Mouse (Mus musculus): ENCODE measurements around the gene Bmi1. TPM values are rescaled to one million over a fixed set of nuclear protein-coding genes. Genes with fewer than 3 reads are reported as not detected.

Gene Bmi1
- 31.3 and 34.3 TPM in 2 replicates for polyA plus RNA-seq (2014; fragmentation: Nextera tagmentation; extraction: Ambion mirVana)

DNA sequence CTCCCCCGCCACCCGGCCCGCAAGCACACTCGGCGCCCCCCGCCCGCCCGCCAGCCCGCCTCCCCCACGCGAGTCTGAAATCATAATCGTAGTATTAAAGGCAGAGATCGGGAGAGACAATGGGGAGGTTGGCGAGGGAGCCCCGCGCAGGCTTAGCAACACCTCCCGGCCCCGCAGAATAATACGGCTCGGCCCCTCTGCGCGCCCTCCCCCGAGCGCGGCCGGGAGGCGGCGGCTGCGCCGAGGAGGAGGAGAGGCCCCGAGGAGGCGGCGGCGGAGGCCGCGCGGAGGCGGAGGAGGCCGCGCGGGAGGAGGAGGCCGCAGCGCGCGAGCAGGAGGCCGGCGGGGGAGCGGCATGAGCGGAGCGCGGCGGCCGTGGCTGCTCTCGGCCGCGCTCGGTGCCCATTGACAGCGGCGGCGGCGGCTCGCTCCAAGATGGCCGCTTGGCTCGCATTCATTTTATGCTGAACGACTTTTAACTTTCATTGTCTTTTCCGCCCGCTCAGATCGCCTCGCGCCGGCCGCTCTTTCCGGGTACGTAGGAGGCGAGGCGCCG is at the start of gene Bmi1:
TSS of gene Bmi1 (plus strand) at position 83 of the 556 bp plus-strand sequence.
- peak; percentile 66 for DNase-seq (ENCODE audit: low spot score)

DNA sequence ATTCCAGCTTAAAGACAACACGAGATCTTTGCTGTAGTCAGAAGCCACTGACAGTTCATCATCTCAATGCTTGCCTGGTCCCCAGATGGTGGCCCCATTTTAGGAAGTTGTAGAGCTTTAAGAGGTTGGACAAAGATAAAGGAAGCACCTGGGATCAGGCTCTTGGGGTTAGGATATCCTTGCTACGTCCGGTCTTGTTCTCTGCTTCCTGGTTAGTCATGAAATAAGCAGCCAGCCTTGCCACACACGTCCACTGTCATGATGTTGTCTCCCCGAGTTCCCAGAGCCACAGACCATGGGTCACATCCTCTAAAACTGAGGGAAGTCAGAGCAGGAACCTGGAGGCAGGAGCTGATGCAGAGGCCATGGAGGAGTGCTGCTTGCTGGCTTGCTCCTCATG is 46.3 kb upstream of the Bmi1 start:
- Histone ChIP-seq H3K4me3 (replicated peaks; ENCODE audit: low read length) (no peak overlapping the region), H3K9me3 (ENCODE audit: control insufficient read depth, low read length) (no peaks in the 10 kb centered on the region), H3K4me1 (replicated peaks; ENCODE audit: control insufficient read depth, insufficient read depth, low read length) (no peaks in the 10 kb centered on the region), H3K4me2 (replicated peaks) (no peak overlapping the region), H3K27ac (no peak overlapping the region), H3K36me3 (replicated peaks; ENCODE audit: control insufficient read depth, insufficient read depth) (no peaks in the 10 kb centered on the region), H3K27me3 (ENCODE audit: control insufficient read depth, insufficient read depth, low read length) (no peaks in the 10 kb centered on the region), H3K9ac (no peak overlapping the region)
- ATAC-seq (ENCODE audit: low FRiP score) (no peak), DNase-seq (ENCODE audit: low spot score) (no peak)
- 80% methylated on average over 5 of the region's 5 CpGs for WGBS

More for the DNA sequence above, at the start of gene Bmi1:
- Histone ChIP-seq H3K9ac (peak within 1 kb of the TSS; percentile 97), H3K4me2 (replicated peaks) (peak within 1 kb of the TSS; percentile 90), H3K4me3 (replicated peaks; ENCODE audit: low read length) (peak within 1 kb of the TSS; percentile 88), H3K27ac (peak within 1 kb of the TSS; percentile 99), H3K4me1 (replicated peaks; ENCODE audit: control insufficient read depth, insufficient read depth, low read length) (peaks cover 34% of the 10 kb centered on the region), H3K36me3 (replicated peaks; ENCODE audit: control insufficient read depth, insufficient read depth) (0 out of 2 replicates have a peak, but pooled peaks cover under 1% of the 10 kb centered on the region), H3K27me3 (ENCODE audit: control insufficient read depth, insufficient read depth, low read length) (peaks cover 48% of the 10 kb centered on the region), H3K9me3 (ENCODE audit: control insufficient read depth, low read length) (no peaks in the 10 kb centered on the region)
- WGBS: under 1% methylated on average over 58 of the region's 77 CpGs
- peak; percentile 71 for ATAC-seq (ENCODE audit: low FRiP score)

DNA sequence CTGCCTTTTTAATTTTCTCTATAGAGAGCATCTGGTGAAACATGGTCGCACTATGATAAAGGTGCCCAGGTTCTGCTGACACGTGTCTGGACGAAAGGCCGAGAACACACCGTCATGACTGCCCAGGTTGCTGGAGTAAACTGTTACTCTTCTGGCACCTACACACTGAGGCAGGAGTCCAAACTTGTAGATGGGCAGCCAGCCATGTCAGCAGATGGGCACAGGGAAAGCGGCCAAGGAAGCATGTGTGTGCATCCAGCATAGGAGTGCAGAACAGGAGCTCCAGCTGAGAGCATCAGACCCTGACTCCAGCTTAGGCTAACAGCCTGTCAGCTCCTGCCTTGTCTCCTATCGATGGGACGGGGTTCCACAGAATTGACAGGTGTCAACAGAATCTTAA is 41.8 kb upstream of the Bmi1 start:
- Histone ChIP-seq H3K4me1 (replicated peaks; ENCODE audit: control insufficient read depth, insufficient read depth, low read length) (no peaks in the 10 kb centered on the region), H3K9me3 (ENCODE audit: control insufficient read depth, low read length) (no peaks in the 10 kb centered on the region), H3K27ac (no peak overlapping the region), H3K27me3 (ENCODE audit: control insufficient read depth, insufficient read depth, low read length) (no peaks in the 10 kb centered on the region), H3K4me2 (replicated peaks) (no peak overlapping the region), H3K4me3 (replicated peaks; ENCODE audit: low read length) (no peak overlapping the region), H3K9ac (no peak overlapping the region), H3K36me3 (replicated peaks; ENCODE audit: control insufficient read depth, insufficient read depth) (no peaks in the 10 kb centered on the region)
- WGBS: 72% methylated on average over 8 of the region's 8 CpGs
- ATAC-seq (ENCODE audit: low FRiP score): peak; percentile 74
- DNase-seq (ENCODE audit: low spot score): peak; percentile 76

DNA sequence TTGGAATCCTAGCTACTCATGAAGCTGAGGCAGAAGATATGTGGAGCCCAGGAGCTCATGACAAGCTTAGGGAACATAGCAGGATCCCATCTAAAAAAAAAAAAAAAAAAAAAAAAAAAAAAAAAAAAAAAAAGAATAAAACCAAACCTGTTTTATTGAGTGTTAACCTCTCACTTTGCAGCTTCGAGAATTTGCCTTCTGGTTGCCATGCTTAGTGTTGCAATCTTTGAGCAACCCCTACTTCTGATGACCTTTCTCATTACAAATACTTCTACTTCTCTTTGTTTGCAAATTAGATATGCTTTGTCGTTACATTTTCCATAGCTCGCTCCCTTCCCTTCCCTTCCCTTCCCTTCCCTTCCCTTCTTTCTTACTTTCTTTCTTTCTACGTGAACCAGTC is 28.3 kb upstream of the Bmi1 start:
- 80% methylated on average over 4 of the region's 4 CpGs for WGBS
- no peak overlapping the region for H3K27ac ChIP-seq
- H3K36me3 ChIP-seq (replicated peaks; ENCODE audit: control insufficient read depth, insufficient read depth): no peaks in the 10 kb centered on the region
- no peaks in the 10 kb centered on the region for H3K9me3 ChIP-seq (ENCODE audit: control insufficient read depth, low read length)
- no peaks in the 10 kb centered on the region for H3K27me3 ChIP-seq (ENCODE audit: control insufficient read depth, insufficient read depth, low read length)
- H3K9ac ChIP-seq: no peak overlapping the region
- H3K4me3 ChIP-seq (replicated peaks; ENCODE audit: low read length): no peak overlapping the region
- H3K4me1 ChIP-seq (replicated peaks; ENCODE audit: control insufficient read depth, insufficient read depth, low read length): no peaks in the 10 kb centered on the region
- H3K4me2 ChIP-seq (replicated peaks): no peak overlapping the region
- no peak for DNase-seq (ENCODE audit: low spot score)
- no peak for ATAC-seq (ENCODE audit: low FRiP score)

DNA sequence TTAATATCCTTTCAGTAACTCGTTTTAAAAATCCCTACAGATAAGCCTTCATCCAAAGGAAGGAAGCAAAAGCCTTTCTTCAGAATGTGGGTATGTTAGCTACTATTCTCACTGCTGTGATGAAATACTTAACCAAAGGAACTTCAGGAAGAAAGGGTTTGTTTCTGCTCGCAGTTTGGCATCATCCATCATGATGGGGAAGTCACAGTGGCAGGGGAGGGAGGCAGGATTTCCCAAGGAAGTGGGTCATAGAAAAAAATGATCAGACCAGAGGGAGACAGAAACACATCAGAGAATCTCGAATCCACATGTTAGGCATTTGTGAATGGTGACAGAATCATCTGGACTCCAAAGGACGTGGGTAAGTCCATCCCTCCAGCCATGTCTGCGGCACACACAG is 22.0 kb upstream of the Bmi1 start:
- no peaks in the 10 kb centered on the region for H3K36me3 ChIP-seq (replicated peaks; ENCODE audit: control insufficient read depth, insufficient read depth)
- DNase-seq (ENCODE audit: low spot score): no peak
- WGBS: 82% methylated on average over 5 of the region's 5 CpGs

DNA sequence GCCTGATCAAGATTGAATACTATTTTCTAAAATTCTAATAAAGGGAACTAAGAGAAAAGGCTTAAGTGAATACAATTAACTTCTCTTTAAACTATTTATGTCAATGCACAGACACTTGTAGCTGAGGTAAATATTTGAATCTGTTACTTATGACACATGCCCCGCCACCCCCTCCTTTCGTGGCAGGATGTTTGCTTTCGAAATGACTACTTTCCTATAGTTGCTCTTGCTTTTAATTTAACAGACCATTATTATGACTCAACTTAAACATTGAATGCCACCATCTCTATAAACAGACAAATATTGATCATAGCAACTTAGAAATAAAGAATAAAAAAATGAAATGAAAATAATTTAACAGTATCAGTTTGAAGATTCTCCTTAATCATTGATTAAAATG is 12.8 kb upstream of the Bmi1 start:
- H3K27me3 ChIP-seq (ENCODE audit: control insufficient read depth, insufficient read depth, low read length): no peaks in the 10 kb centered on the region
- H3K4me1 ChIP-seq (replicated peaks; ENCODE audit: control insufficient read depth, insufficient read depth, low read length): no peaks in the 10 kb centered on the region
- no peak overlapping the region for H3K4me2 ChIP-seq (replicated peaks)
- H3K4me3 ChIP-seq (replicated peaks; ENCODE audit: low read length): no peak overlapping the region
- no peaks in the 10 kb centered on the region for H3K36me3 ChIP-seq (replicated peaks; ENCODE audit: control insufficient read depth, insufficient read depth)
- DNase-seq (ENCODE audit: low spot score) (no peak), ATAC-seq (ENCODE audit: low FRiP score) (no peak)
- H3K9me3 ChIP-seq (ENCODE audit: control insufficient read depth, low read length): no peaks in the 10 kb centered on the region
- H3K27ac ChIP-seq: no peak overlapping the region
- no peak overlapping the region for H3K9ac ChIP-seq
- 95% methylated on average over 3 of the region's 3 CpGs for WGBS

More for the DNA sequence above, 22.0 kb upstream of the Bmi1 start:
- Histone ChIP-seq H3K27me3 (ENCODE audit: control insufficient read depth, insufficient read depth, low read length) (no peaks in the 10 kb centered on the region), H3K4me3 (replicated peaks; ENCODE audit: low read length) (no peak overlapping the region), H3K9ac (no peak overlapping the region), H3K4me1 (replicated peaks; ENCODE audit: control insufficient read depth, insufficient read depth, low read length) (no peaks in the 10 kb centered on the region), H3K27ac (no peak overlapping the region), H3K4me2 (replicated peaks) (no peak overlapping the region), H3K9me3 (ENCODE audit: control insufficient read depth, low read length) (no peaks in the 10 kb centered on the region)
- ATAC-seq (ENCODE audit: low FRiP score): no peak

DNA sequence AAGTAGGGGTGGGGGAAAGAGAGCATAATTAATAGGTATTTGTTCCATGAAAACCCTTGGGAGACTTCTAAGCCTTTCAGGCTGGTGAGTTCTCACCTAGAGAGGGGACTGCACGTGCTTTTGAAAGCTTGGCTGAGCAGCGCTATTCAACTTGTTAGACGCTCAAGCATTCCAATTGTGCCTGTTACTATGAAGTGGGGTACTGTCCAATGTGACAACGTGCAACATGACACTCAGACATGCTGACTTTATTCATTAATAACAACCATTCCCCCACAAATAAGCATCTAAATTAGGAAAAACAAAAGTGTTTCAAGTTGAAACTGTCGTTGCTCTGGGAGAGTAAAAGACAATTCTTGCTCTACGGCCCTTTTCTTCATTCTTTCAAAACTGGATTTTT is 5.8 kb upstream of the Bmi1 start:
- Histone ChIP-seq H3K4me3 (replicated peaks; ENCODE audit: low read length) (no peak overlapping the region), H3K36me3 (replicated peaks; ENCODE audit: control insufficient read depth, insufficient read depth) (no peaks in the 10 kb centered on the region), H3K4me2 (replicated peaks) (peak overlapping the region; percentile 9; the same call in 1 of the 2 replicates), H3K9ac (no peak overlapping the region), H3K27me3 (ENCODE audit: control insufficient read depth, insufficient read depth, low read length) (peaks cover 18% of the 10 kb centered on the region), H3K27ac (no peak overlapping the region), H3K9me3 (ENCODE audit: control insufficient read depth, low read length) (no peaks in the 10 kb centered on the region), H3K4me1 (replicated peaks; ENCODE audit: control insufficient read depth, insufficient read depth, low read length) (peaks cover 13% of the 10 kb centered on the region)
- no peak for DNase-seq (ENCODE audit: low spot score)
- ATAC-seq (ENCODE audit: low FRiP score): no peak
- WGBS: 10% methylated on average over 6 of the region's 6 CpGs

DNA sequence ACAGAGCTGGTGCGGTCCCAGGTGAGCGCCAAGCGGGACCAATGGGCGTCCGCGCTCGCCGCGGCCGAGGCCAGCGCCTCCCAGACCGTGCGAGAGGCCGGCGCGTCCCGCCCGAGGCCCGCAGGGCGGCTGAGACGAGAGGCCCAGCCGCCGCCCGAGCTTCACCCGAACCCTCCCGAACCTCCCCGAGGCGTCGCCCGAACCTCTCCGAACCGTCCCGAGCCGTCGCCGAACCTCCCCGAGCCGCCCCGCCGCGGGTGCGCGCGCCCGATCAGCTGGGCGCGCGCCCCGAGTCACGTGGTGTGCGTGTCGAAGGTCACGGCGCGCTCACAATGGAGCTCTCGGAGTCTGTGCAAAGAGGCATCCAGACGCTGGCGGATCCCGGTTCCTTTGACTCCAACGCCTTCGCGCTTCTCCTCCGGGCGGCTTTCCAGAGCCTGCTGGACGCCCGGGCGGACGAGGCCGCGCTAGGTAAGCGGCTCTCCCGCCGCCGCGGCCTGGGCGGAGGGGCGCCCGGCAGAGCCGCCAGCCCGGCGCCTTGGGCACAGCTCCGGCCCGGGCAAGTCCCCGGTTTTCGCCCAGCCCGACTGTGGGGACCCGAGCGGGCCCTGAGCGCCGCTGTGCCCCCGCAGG is 4.6 kb upstream of the Bmi1 start, which contains the start of gene Commd3:
TSS of gene Commd3 (plus strand) at position 252 of the 633 bp plus-strand sequence.
- WGBS: under 1% methylated on average over 88 of the region's 91 CpGs
- Histone ChIP-seq H3K4me3 (replicated peaks; ENCODE audit: low read length) (peak within 1 kb of the TSS; percentile 94), H3K9me3 (ENCODE audit: control insufficient read depth, low read length) (no peaks in the 10 kb centered on the region), H3K27ac (peak within 1 kb of the TSS; percentile 100), H3K36me3 (replicated peaks; ENCODE audit: control insufficient read depth, insufficient read depth) (no peaks in the 10 kb centered on the region), H3K27me3 (ENCODE audit: control insufficient read depth, insufficient read depth, low read length) (peaks cover 18% of the 10 kb centered on the region), H3K4me2 (replicated peaks) (peak within 1 kb of the TSS; percentile 92), H3K4me1 (replicated peaks; ENCODE audit: control insufficient read depth, insufficient read depth, low read length) (peaks cover 14% of the 10 kb centered on the region), H3K9ac (peak within 1 kb of the TSS; percentile 99)
- DNase-seq (ENCODE audit: low spot score): peak; percentile 96
- peak; percentile 91 for ATAC-seq (ENCODE audit: low FRiP score)

DNA sequence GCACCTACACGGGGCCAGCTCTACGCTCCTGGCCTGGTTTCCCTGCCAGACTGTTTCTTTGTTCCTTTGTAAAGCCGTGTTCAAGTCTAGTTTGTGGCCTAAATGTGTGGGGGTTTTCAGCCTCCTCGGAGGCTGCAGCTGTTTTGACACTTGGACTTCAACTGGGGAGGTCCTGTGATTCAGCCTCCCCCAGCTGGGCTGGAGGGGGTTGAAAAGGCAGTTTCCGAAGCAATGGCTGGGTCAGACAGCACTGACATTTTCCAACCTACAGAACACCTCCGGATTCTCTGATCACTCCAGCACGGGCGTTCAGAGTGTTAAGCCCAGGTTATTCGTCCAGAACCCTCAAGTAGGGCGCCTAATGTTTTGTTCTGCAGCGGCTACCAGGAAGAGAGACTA is 4.1 kb upstream of the Bmi1 start:
- 2% methylated on average over 11 of the region's 11 CpGs for WGBS
- no peak for DNase-seq (ENCODE audit: low spot score)
- Histone ChIP-seq H3K27me3 (ENCODE audit: control insufficient read depth, insufficient read depth, low read length) (peaks cover 18% of the 10 kb centered on the region), H3K4me1 (replicated peaks; ENCODE audit: control insufficient read depth, insufficient read depth, low read length) (peaks cover 14% of the 10 kb centered on the region), H3K9ac (peak overlapping the region; percentile 99), H3K27ac (peak overlapping the region; percentile 100), H3K9me3 (ENCODE audit: control insufficient read depth, low read length) (no peaks in the 10 kb centered on the region), H3K4me3 (replicated peaks; ENCODE audit: low read length) (peak overlapping the region; percentile 94), H3K36me3 (replicated peaks; ENCODE audit: control insufficient read depth, insufficient read depth) (no peaks in the 10 kb centered on the region), H3K4me2 (replicated peaks) (peak overlapping the region; percentile 92)
- no peak for ATAC-seq (ENCODE audit: low FRiP score)
